Mouse (Mus musculus): ENCODE data around the gene Cc2d2a.

Gene Cc2d2a

GRCm38 (mm10) chr5:43661997-43662961 lies at the start of gene Cc2d2a:
Gene Cc2d2a, plus strand, starts transcription at chr5:43662346.
- ATAC-seq (ENCODE audit: insufficient number of reproducible peaks, low FRiP score, low TSS enrichment): peak; percentile 89

- peak; percentile 31; the same call in 1 of the 2 replicates for ATAC-seq (ENCODE audit: insufficient number of reproducible peaks, low FRiP score, low TSS enrichment)
Observed at GRCm38 (mm10) chr5:43621575-43622299, 40.4 kb upstream of the Cc2d2a start.

GRCm38 (mm10) chr5:43625407-43625806 lies 36.7 kb upstream of the Cc2d2a start:
- no peak for ATAC-seq (ENCODE audit: insufficient number of reproducible peaks, low FRiP score, low TSS enrichment)

GRCm38 (mm10) chr5:43634071-43634601 lies 28.0 kb upstream of the Cc2d2a start:
- no peak for ATAC-seq (ENCODE audit: insufficient number of reproducible peaks, low FRiP score, low TSS enrichment)

GRCm38 (mm10) chr5:43634602-43635081 lies 27.5 kb upstream of the Cc2d2a start:
- ATAC-seq (ENCODE audit: insufficient number of reproducible peaks, low FRiP score, low TSS enrichment): peak; percentile 85

GRCm38 (mm10) chr5:43645020-43645419 lies 17.1 kb upstream of the Cc2d2a start:
- ATAC-seq (ENCODE audit: insufficient number of reproducible peaks, low FRiP score, low TSS enrichment): no peak

- no peak for ATAC-seq (ENCODE audit: insufficient number of reproducible peaks, low FRiP score, low TSS enrichment)
Observed at GRCm38 (mm10) chr5:43647098-43647774, 14.9 kb upstream of the Cc2d2a start.

GRCm38 (mm10) chr5:43661498-43661897 lies 648 bp upstream of the Cc2d2a start:
- ATAC-seq (ENCODE audit: insufficient number of reproducible peaks, low FRiP score, low TSS enrichment): no peak

- no peak for ATAC-seq (ENCODE audit: insufficient number of reproducible peaks, low FRiP score, low TSS enrichment)
Observed at GRCm38 (mm10) chr5:43663531-43663930, 1.4 kb downstream of the Cc2d2a start.

- ATAC-seq (ENCODE audit: insufficient number of reproducible peaks, low FRiP score, low TSS enrichment): no peak
Observed at GRCm38 (mm10) chr5:43665144-43665543, 3.0 kb downstream of the Cc2d2a start.

- no peak for ATAC-seq (ENCODE audit: insufficient number of reproducible peaks, low FRiP score, low TSS enrichment)
Observed at GRCm38 (mm10) chr5:43669118-43669645, 7.0 kb downstream of the Cc2d2a start.

GRCm38 (mm10) chr5:43672177-43672911 lies 10.2 kb downstream of the Cc2d2a start:
- ATAC-seq (ENCODE audit: insufficient number of reproducible peaks, low FRiP score, low TSS enrichment): peak; percentile 93

GRCm38 (mm10) chr5:43673083-43673482 lies 10.9 kb downstream of the Cc2d2a start:
- ATAC-seq (ENCODE audit: insufficient number of reproducible peaks, low FRiP score, low TSS enrichment): 0 out of 2 replicates have a peak, but pooled peaks have one; percentile 2

- no peak for ATAC-seq (ENCODE audit: insufficient number of reproducible peaks, low FRiP score, low TSS enrichment)
Observed at GRCm38 (mm10) chr5:43685466-43685865, 23.3 kb downstream of the Cc2d2a start.

GRCm38 (mm10) chr5:43692489-43692888 lies 30.3 kb downstream of the Cc2d2a start:
- ATAC-seq (ENCODE audit: insufficient number of reproducible peaks, low FRiP score, low TSS enrichment): no peak

GRCm38 (mm10) chr5:43697133-43697532 lies 35.0 kb downstream of the Cc2d2a start:
- no peak for ATAC-seq (ENCODE audit: insufficient number of reproducible peaks, low FRiP score, low TSS enrichment)

- no peak for ATAC-seq (ENCODE audit: insufficient number of reproducible peaks, low FRiP score, low TSS enrichment)
Observed at GRCm38 (mm10) chr5:43699240-43699639, 37.1 kb downstream of the Cc2d2a start.

- no peak for ATAC-seq (ENCODE audit: insufficient number of reproducible peaks, low FRiP score, low TSS enrichment)
Observed at GRCm38 (mm10) chr5:43721538-43722451, 59.6 kb downstream of the Cc2d2a start.
